Mouse (Mus musculus) liver, embryonic 11.5 days (tissue): ENCODE data around the gene Dock2. TPM values are rescaled to one million over a fixed set of nuclear protein-coding genes. Genes with fewer than 3 reads are reported as not detected.

Experiments used
- ATAC-seq: fragments of 200-750 bp; cut with Nextera tagmentation; replicated peaks from 2 replicates; pipeline ENCODE4 v1.8.0; 2017; ENCODE audit warnings: moderate number of reproducible peaks, mild to moderate bottlenecking, moderate TSS enrichment, moderate library complexity; ENCODE audit not compliant: low FRiP score
- DNase-seq: peaks from one replicate; pipeline ENCODE4 v3.0.0-alpha.2; 2017; ENCODE audit warnings: low spot score
- H3K27ac ChIP-seq: fragments of 300-500 bp; sonication (generic); 2 replicates; pipeline ENCODE4 v1.5.1; 2014; ENCODE audit warnings: mild to moderate bottlenecking, low read depth, low read length, control low read depth
- H3K27me3 ChIP-seq: fragments of 300-500 bp; sonication (generic); replicated peaks from 2 replicates; pipeline ENCODE4 v1.6.1; 2014; ENCODE audit warnings: low read length, mixed read lengths; ENCODE audit not compliant: control insufficient read depth, insufficient read depth
- H3K36me3 ChIP-seq: fragments of 300-500 bp; sonication (generic); 2 replicates; pipeline ENCODE4 v1.6.1; 2014; ENCODE audit warnings: mild to moderate bottlenecking, low read length, moderate library complexity, mixed read lengths; ENCODE audit not compliant: control insufficient read depth, insufficient read depth
- H3K4me1 ChIP-seq: fragments of 300-500 bp; sonication (generic); replicated peaks from 2 replicates; pipeline ENCODE4 v1.6.1; 2014; ENCODE audit warnings: low read length, mixed read lengths; ENCODE audit not compliant: control insufficient read depth, insufficient read depth
- H3K4me2 ChIP-seq: fragments of 300-500 bp; sonication (generic); 2 replicates; pipeline ENCODE4 v1.6.1; 2014; ENCODE audit warnings: mild to moderate bottlenecking, control low read depth, moderate library complexity
- H3K4me3 ChIP-seq: fragments of 300-500 bp; sonication (generic); 2 replicates; pipeline ENCODE4 v1.5.1; 2014; ENCODE audit warnings: low read depth, low read length, control low read depth
- H3K9ac ChIP-seq: fragments of 300-500 bp; sonication (generic); 2 replicates; pipeline ENCODE4 v1.6.1; 2014; ENCODE audit warnings: low read depth, low read length, control low read depth
- H3K9me3 ChIP-seq: fragments of 300-500 bp; sonication (generic); 2 replicates; pipeline ENCODE4 v1.6.1; 2016; ENCODE audit warnings: low read length, inconsistent platforms, mixed read lengths; ENCODE audit not compliant: control insufficient read depth
- WGBS: fragments of 180-500 bp; shearing (Covaris S2); extraction: QIAGEN DNeasy Blood & Tissue Kit; methylation state at CpG from one replicate; pipeline ENCODE4 v1.1.7; 2014; 5-methylcytosine and 5-hydroxymethylcytosine counted together
- polyA plus RNA-seq: library from polyadenylated mRNA; unstranded; fragments of >200 nt; fragmentation: Nextera tagmentation; extraction: Ambion mirVana; gene quantifications from 2 replicates; pipeline ENCODE4 v1.2.1, GENCODE M21; 2014

Gene Dock2
- polyA plus RNA-seq, 1 experiment from 2014 or later = 6.6 TPM

GRCm38 (mm10) chr11:34796097-34796496 lies 12.4 kb upstream of the Dock2 start:
- H3K27me3 ChIP-seq = no peaks in the 10 kb centered on the region
- no peaks in the 10 kb centered on the region for H3K9me3 ChIP-seq
- 23% methylated on average over 4 of the region's 4 CpGs for WGBS
- H3K4me1 ChIP-seq = no peaks in the 10 kb centered on the region
- ATAC-seq = no peak
- no peak overlapping the region for H3K27ac ChIP-seq
- no peak overlapping the region for H3K4me2 ChIP-seq
- H3K4me3 ChIP-seq = no peak overlapping the region
- no peak for DNase-seq
- no peaks in the 10 kb centered on the region for H3K36me3 ChIP-seq
- H3K9ac ChIP-seq = no peak overlapping the region

- H3K36me3 ChIP-seq = no peaks in the 10 kb centered on the region
- H3K9me3 ChIP-seq = no peaks in the 10 kb centered on the region
- H3K27ac ChIP-seq = no peak overlapping the region
- H3K4me1 ChIP-seq = no peaks in the 10 kb centered on the region
- no peak overlapping the region for H3K9ac ChIP-seq
- no peak overlapping the region for H3K4me2 ChIP-seq
- WGBS = 53% methylated on average over 8 of the region's 8 CpGs
- ATAC-seq (peak; percentile 58), DNase-seq (no peak)
- H3K4me3 ChIP-seq = no peak overlapping the region
- H3K27me3 ChIP-seq = no peaks in the 10 kb centered on the region
Observed at GRCm38 (mm10) chr11:34791872-34792271, 8.2 kb upstream of the Dock2 start.

- Histone ChIP-seq H3K9me3 (no peaks in the 10 kb centered on the region), H3K4me3 (no peak overlapping the region), H3K27me3 (no peaks in the 10 kb centered on the region), H3K36me3 (no peaks in the 10 kb centered on the region), H3K9ac (no peak overlapping the region), H3K4me2 (no peak overlapping the region), H3K4me1 (0 out of 2 replicates have a peak, but pooled peaks cover 2% of the 10 kb centered on the region), H3K27ac (no peak overlapping the region)
- ATAC-seq = no peak
- DNase-seq = no peak
Observed at GRCm38 (mm10) chr11:34784864-34785263, 1.2 kb upstream of the Dock2 start.

GRCm38 (mm10) chr11:34782516-34783430 lies 919 bp downstream of the Dock2 start:
- H3K27ac ChIP-seq = no peak overlapping the region
- peak overlapping the region; percentile 46 for H3K4me3 ChIP-seq
- 0 out of 2 replicates have a peak, but pooled peaks cover 2% of the 10 kb centered on the region for H3K4me1 ChIP-seq
- peak overlapping the region; percentile 9; the same call in 1 of the 2 replicates for H3K9ac ChIP-seq
- peak; percentile 33; the same call in 1 of the 2 replicates for ATAC-seq
- peak; percentile 39 for DNase-seq
- H3K36me3 ChIP-seq = no peaks in the 10 kb centered on the region
- H3K4me2 ChIP-seq = peak overlapping the region; percentile 53
- H3K27me3 ChIP-seq = no peaks in the 10 kb centered on the region
- no peaks in the 10 kb centered on the region for H3K9me3 ChIP-seq
- WGBS = 55% methylated on average over 8 of the region's 8 CpGs

GRCm38 (mm10) chr11:34780786-34781185 lies 2.9 kb downstream of the Dock2 start:
- H3K9me3 ChIP-seq = no peaks in the 10 kb centered on the region
- no peak overlapping the region for H3K4me2 ChIP-seq
- ATAC-seq (no peak), DNase-seq (no peak)
- no peak overlapping the region for H3K4me3 ChIP-seq
- WGBS = 82% methylated on average over 2 of the region's 2 CpGs
- no peak overlapping the region for H3K9ac ChIP-seq
- no peak overlapping the region for H3K27ac ChIP-seq
- no peaks in the 10 kb centered on the region for H3K27me3 ChIP-seq
- H3K36me3 ChIP-seq = no peaks in the 10 kb centered on the region
- H3K4me1 ChIP-seq = 0 out of 2 replicates have a peak, but pooled peaks cover 2% of the 10 kb centered on the region

- Histone ChIP-seq H3K36me3 (no peaks in the 10 kb centered on the region), H3K4me1 (0 out of 2 replicates have a peak, but pooled peaks cover 2% of the 10 kb centered on the region), H3K27ac (no peak overlapping the region), H3K9ac (no peak overlapping the region), H3K27me3 (no peaks in the 10 kb centered on the region), H3K4me2 (no peak overlapping the region), H3K4me3 (no peak overlapping the region), H3K9me3 (no peaks in the 10 kb centered on the region)
- WGBS = 56% methylated on average over 4 of the region's 4 CpGs
- DNase-seq (no peak), ATAC-seq (no peak)
Observed at GRCm38 (mm10) chr11:34779966-34780365, 3.7 kb downstream of the Dock2 start.

- DNase-seq (no peak), ATAC-seq (no peak)
- WGBS = 57% methylated on average over 3 of the region's 3 CpGs
- Histone ChIP-seq H3K36me3 (no peaks in the 10 kb centered on the region), H3K9ac (no peak overlapping the region), H3K4me2 (no peak overlapping the region), H3K4me1 (0 out of 2 replicates have a peak, but pooled peaks cover 2% of the 10 kb centered on the region), H3K27ac (no peak overlapping the region), H3K4me3 (no peak overlapping the region), H3K27me3 (no peaks in the 10 kb centered on the region), H3K9me3 (no peaks in the 10 kb centered on the region)
Observed at GRCm38 (mm10) chr11:34778351-34778750, 5.3 kb downstream of the Dock2 start.

GRCm38 (mm10) chr11:34777529-34777928 lies 6.2 kb downstream of the Dock2 start:
- H3K36me3 ChIP-seq = no peaks in the 10 kb centered on the region
- no peaks in the 10 kb centered on the region for H3K9me3 ChIP-seq
- no peak for ATAC-seq
- no peak overlapping the region for H3K4me2 ChIP-seq
- H3K27me3 ChIP-seq = no peaks in the 10 kb centered on the region
- DNase-seq = no peak
- H3K9ac ChIP-seq = no peak overlapping the region
- H3K27ac ChIP-seq = no peak overlapping the region
- 78% methylated on average over 4 of the region's 4 CpGs for WGBS
- no peaks in the 10 kb centered on the region for H3K4me1 ChIP-seq
- H3K4me3 ChIP-seq = no peak overlapping the region

GRCm38 (mm10) chr11:34776054-34776453 lies 7.6 kb downstream of the Dock2 start:
- Histone ChIP-seq H3K9me3 (no peaks in the 10 kb centered on the region), H3K9ac (no peak overlapping the region), H3K27ac (no peak overlapping the region), H3K4me1 (peaks cover 5% of the 10 kb centered on the region; the same call in 1 of the 2 replicates), H3K36me3 (no peaks in the 10 kb centered on the region), H3K4me3 (no peak overlapping the region), H3K4me2 (no peak overlapping the region), H3K27me3 (no peaks in the 10 kb centered on the region)
- WGBS = 72% methylated on average over 2 of the region's 2 CpGs
- DNase-seq (no peak), ATAC-seq (no peak)
